Mouse (Mus musculus) liver, embryonic 15.5 days (tissue): ENCODE results near the gene D930048N14Rik. TPM values are rescaled to one million over a fixed set of nuclear protein-coding genes. Genes with fewer than 3 reads are reported as not detected.
"Not testable (repeated sequence)": the region's sequence is repeated elsewhere in the genome, so short reads cannot be mapped to it uniquely, and the experiment has no call there.

Experiments
- ATAC-seq: fragments of 200-750 bp; cut with Nextera tagmentation; 2 replicates; pipeline ENCODE4 v1.8.0; 2017; ENCODE audit warnings: moderate number of reproducible peaks, mild to moderate bottlenecking, moderate library complexity; ENCODE audit not compliant: insufficient read depth
- H3K27ac ChIP-seq: fragments of 300-500 bp; sonication (generic); replicated peaks from 2 replicates; pipeline ENCODE4 v1.5.1; 2015; ENCODE audit warnings: mild to moderate bottlenecking, inconsistent platforms
- H3K27me3 ChIP-seq: fragments of 300-500 bp; sonication (generic); 2 replicates; pipeline ENCODE4 v1.6.1; 2015; ENCODE audit warnings: mild to moderate bottlenecking, inconsistent platforms
- H3K36me3 ChIP-seq: fragments of 300-500 bp; sonication (generic); replicated peaks from 2 replicates; pipeline ENCODE4 v1.6.1; 2015; ENCODE audit warnings: moderate library complexity, mild to moderate bottlenecking, inconsistent platforms
- H3K4me1 ChIP-seq: fragments of 300-500 bp; sonication (generic); replicated peaks from 2 replicates; pipeline ENCODE4 v1.6.1; 2015; ENCODE audit warnings: inconsistent platforms
- H3K4me2 ChIP-seq: fragments of 300-500 bp; sonication (generic); 2 replicates; pipeline ENCODE4 v1.6.1; 2015; ENCODE audit warnings: moderate library complexity, mild to moderate bottlenecking, inconsistent platforms
- H3K4me3 ChIP-seq: fragments of 300-500 bp; sonication (generic); replicated peaks from 2 replicates; pipeline ENCODE4 v1.5.1; 2015; ENCODE audit warnings: mild to moderate bottlenecking, inconsistent platforms
- H3K9ac ChIP-seq: fragments of 300-500 bp; sonication (generic); 2 replicates; pipeline ENCODE4 v1.6.1; 2015; ENCODE audit warnings: moderate library complexity, mild to moderate bottlenecking, inconsistent platforms
- H3K9me3 ChIP-seq: fragments of 300-500 bp; sonication (generic); replicated peaks from 2 replicates; pipeline ENCODE4 v1.6.1; 2016; ENCODE audit warnings: inconsistent platforms
- WGBS: fragments of 180-500 bp; shearing (Covaris S2); methylation state at CpG from one replicate; pipeline ENCODE4 v1.1.7; 2015; ENCODE audit warnings: mixed read lengths; ENCODE audit not compliant: insufficient replicate concordance; 5-methylcytosine and 5-hydroxymethylcytosine counted together
- polyA plus RNA-seq: library from polyadenylated mRNA; unstranded; fragments of >200 nt; fragmentation: Nextera tagmentation; extraction: Ambion mirVana; gene quantifications from 2 replicates; pipeline ENCODE4 v1.2.1, GENCODE M21; 2015

Gene D930048N14Rik
- polyA plus RNA-seq, 1 experiment from 2014 or later, result 0.36 TPM

DNA sequence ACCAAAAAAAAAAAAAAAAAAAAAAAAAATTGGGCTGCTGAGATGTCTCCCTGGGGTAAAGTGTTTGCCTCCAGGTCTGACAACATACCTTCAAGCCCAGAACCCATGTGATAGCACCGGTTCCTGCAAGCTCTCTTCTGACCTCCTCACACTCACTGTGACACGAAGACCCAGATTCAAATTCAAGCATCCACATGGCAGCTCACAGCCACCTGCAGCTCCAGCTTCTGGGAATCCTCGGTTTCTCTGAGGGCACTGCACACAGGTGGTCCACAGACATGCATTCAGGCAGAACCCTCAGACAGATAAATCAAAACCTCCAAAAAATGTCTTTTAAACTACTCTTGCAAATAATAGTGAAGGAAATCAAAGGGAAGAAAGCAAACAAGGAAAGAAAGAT is 28.7 kb downstream of the D930048N14Rik start:
- WGBS, result 61% methylated on average over 3 of the region's 3 CpGs
- Histone ChIP-seq H3K27ac (no peak overlapping the region), H3K4me2 (no peak overlapping the region), H3K9me3 (no peaks in the 10 kb centered on the region), H3K9ac (no peak overlapping the region), H3K27me3 (no peaks in the 10 kb centered on the region), H3K36me3 (no peaks in the 10 kb centered on the region), H3K4me3 (no peak overlapping the region), H3K4me1 (peaks cover 8% of the 10 kb centered on the region)
- ATAC-seq, result no peak

DNA sequence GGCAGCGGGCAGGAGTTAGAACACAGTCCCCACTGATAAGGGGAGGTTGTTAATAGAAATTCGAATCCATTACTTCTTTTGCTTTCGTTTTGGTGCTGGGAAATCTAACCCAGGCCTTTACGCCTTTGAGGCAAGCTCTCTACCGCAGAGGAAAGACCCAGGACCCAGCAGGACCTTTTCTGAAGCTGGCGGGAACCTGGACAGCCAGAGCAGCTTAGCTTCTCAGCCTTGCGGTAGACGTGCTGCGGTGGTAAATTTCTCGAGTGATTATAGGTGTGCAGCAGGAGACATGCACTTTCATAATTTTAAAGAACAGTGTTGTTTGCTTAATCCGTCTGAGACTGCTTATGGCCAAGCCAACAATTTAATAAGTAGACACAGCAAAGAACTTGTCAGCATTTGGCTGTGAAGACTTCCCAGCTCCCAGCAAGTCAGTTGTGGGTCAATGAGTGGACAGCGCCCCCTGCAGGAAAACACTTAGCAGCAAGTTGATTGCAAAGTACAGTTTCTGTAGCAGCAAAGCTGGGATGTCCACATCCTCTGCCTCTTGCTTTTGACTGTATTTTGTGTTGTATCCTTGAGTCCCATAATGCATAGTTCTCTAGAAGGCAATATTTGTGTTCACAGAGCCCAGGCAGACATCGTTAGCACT is 30.7 kb downstream of the D930048N14Rik start:
- 26% methylated on average over 13 of the region's 13 CpGs for WGBS
- peak; percentile 28; the same call in 1 of the 2 replicates for ATAC-seq
- Histone ChIP-seq H3K4me1 (peaks cover 8% of the 10 kb centered on the region), H3K9ac (peak overlapping the region; percentile 31; the same call in 1 of the 2 replicates), H3K36me3 (no peaks in the 10 kb centered on the region), H3K4me2 (peak overlapping the region; percentile 60), H3K27me3 (no peaks in the 10 kb centered on the region), H3K9me3 (no peaks in the 10 kb centered on the region), H3K4me3 (peak overlapping the region; percentile 39), H3K27ac (no peak overlapping the region)

DNA sequence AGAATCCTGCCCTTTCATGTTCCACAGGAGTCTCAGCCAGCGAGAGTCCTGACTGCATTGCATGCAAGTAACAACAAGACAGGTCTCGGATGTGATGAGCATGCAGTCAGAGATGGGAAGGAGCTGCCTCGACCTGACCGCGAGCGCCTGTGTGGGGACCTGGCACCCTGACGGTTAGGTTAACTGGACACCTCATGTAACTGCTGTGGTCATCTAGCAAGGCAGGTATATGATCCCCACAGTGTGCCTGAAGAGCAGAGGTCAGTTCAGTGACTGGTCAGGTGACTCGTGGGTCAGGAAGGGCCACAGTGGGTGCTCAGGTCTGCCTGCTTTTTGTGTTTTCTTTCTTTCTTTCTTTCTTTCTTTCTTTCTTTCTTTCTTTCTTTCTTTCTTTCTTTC is 31.2 kb downstream of the D930048N14Rik start:
- ATAC-seq, result no peak
- H3K27ac ChIP-seq, result no peak overlapping the region
- H3K4me1 ChIP-seq, result peaks cover 8% of the 10 kb centered on the region
- no peak overlapping the region for H3K4me3 ChIP-seq
- no peaks in the 10 kb centered on the region for H3K36me3 ChIP-seq
- H3K9ac ChIP-seq, result no peak overlapping the region
- H3K9me3 ChIP-seq, result no peaks in the 10 kb centered on the region
- H3K4me2 ChIP-seq, result peak overlapping the region; percentile 60; the same call in 1 of the 2 replicates
- WGBS, result 35% methylated on average over 8 of the region's 8 CpGs
- no peaks in the 10 kb centered on the region for H3K27me3 ChIP-seq

DNA sequence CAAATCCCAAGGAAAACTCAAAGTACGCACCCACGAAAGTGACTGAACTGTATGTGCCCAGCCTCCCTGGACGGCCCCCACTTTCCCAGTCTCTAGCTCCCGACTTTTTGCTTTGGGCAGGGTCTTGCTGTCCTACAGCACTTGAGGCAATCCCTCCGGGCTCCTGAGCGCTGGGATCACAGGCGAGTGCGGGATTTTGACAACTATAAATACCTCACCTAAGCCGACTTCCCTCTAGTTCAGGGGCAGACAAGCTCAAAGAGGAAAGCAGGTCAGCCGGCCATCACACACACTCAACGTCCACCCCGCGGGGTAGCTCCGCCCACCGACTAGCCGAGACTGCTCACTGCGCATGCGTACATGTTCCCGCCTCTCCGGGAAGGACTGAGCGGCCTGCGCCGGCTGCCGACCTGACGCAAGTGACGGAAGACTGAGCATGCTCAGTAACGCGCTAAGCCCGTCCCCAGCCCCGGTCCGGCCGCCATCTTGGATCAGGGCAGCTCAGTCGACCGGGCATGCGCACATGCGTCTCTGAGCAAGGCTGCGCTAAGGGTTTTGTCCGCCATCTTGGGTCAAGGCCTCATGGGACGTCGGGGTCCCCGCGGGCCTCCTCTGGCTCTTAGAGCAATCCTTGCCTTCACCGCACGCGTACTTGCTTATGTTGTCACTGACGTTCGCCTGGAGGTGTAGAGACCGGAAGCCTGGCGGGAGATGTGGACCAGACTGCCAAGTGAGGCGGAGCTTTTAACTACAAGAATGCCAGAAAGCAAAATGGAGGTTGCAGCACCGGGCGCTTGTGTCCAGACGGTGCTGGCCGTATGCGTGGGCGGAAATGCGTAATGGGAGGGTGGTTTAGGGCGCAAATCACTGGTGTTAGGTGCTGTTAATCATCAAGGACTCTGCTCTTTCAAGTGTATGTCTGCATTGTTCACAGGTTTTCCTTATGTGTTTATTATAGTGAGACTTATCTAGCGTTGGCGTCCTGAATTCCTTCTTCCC is 37.9 kb downstream of the D930048N14Rik start, which contains the start of gene 0610009B22Rik:
Gene 0610009B22Rik (minus strand): TSS at position 545 of the 999 bp plus-strand sequence.
- Histone ChIP-seq H3K27ac (peak within 1 kb of the TSS; percentile 93), H3K9me3 (no peaks in the 10 kb centered on the region), H3K27me3 (no peaks in the 10 kb centered on the region; the same call in 1 of the 2 replicates), H3K4me2 (peak within 1 kb of the TSS; percentile 91), H3K9ac (peak within 1 kb of the TSS; percentile 84), H3K36me3 (peaks cover 10% of the 10 kb centered on the region; the same call in 1 of the 2 replicates), H3K4me3 (peak within 1 kb of the TSS; percentile 80), H3K4me1 (peaks cover 18% of the 10 kb centered on the region)
- ATAC-seq, result peak; percentile 99
- under 1% methylated on average over 60 of the region's 60 CpGs for WGBS

DNA sequence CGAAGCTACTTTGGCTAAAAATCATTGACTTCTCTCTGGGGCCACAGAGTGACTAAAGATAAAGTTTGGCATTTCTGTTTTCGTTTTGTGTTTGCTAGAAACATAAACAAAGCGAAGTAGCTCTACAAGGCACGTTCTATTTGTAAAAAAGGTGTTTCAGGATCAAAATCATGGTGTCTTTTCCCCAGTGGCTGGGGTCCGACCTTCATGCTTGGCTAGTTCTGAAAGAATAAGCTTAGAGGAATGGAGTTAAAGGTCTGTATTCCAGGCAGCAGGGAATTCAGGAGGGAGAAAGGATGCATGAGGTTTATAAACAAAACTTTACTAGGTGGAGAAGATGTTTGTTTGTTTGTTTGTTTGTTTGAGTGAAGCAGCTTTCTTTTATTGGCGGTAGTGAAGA is 38.6 kb downstream of the D930048N14Rik start:
- ATAC-seq, result no peak
- WGBS, result 24% methylated on average over 6 of the region's 6 CpGs
- Histone ChIP-seq H3K27ac (peak overlapping the region; percentile 93; the same call in 1 of the 2 replicates), H3K27me3 (no peaks in the 10 kb centered on the region; the same call in 1 of the 2 replicates), H3K4me2 (peak overlapping the region; percentile 91), H3K9me3 (no peaks in the 10 kb centered on the region), H3K36me3 (peaks cover 10% of the 10 kb centered on the region; the same call in 1 of the 2 replicates), H3K4me3 (peak overlapping the region; percentile 80), H3K9ac (no peak overlapping the region), H3K4me1 (peaks cover 18% of the 10 kb centered on the region)

DNA sequence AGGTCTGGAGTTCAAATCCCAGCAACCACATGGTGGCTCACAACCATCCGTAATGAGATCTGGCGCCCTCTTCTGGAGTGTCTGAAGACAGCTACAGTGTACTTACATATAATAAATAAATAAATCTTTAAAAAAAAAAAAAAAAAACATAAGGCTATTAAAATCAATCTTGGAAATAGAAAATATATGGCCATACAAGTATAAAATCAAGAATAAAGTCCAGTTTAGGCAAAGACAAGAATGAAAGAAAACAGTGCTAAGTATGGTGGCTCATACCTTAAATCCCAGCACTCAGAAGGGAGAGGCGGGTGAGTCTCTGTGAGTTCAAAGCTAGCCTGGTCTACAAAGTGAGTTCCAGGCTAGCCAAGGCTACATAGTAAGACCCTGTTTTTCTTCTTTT is 39.8 kb downstream of the D930048N14Rik start:
- WGBS, result 65% methylated on average over 3 of the region's 3 CpGs
- not testable (repeated sequence) for H3K9ac ChIP-seq, H3K9me3 ChIP-seq, H3K27ac ChIP-seq, H3K27me3 ChIP-seq, ATAC-seq, H3K4me3 ChIP-seq, H3K4me2 ChIP-seq
- H3K36me3 ChIP-seq, result peaks cover 14% of the 10 kb centered on the region
- H3K4me1 ChIP-seq, result peaks cover 18% of the 10 kb centered on the region

DNA sequence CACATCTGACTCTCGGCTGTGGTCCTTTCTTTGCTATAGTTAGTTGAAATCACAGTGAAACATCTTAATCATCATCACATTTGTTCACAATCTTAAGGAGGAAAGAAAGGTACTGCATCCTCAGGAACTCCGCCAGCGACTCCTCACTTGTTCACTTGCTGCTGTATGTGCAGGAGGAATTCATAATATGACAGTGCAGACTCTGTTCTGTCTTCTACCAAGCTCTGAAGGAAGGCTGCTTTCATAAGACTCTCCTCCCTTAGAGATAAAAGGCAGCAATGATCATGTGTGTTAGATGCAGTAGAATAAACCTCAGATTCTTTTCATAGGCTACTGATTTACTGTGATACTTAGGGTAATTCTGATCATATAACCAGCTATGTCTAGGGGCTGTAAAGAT is 44.2 kb downstream of the D930048N14Rik start:
- Histone ChIP-seq H3K4me2 (no peak overlapping the region), H3K27ac (no peak overlapping the region), H3K27me3 (no peaks in the 10 kb centered on the region; the same call in 1 of the 2 replicates), H3K4me3 (no peak overlapping the region), H3K9ac (no peak overlapping the region), H3K9me3 (no peaks in the 10 kb centered on the region), H3K4me1 (no peaks in the 10 kb centered on the region), H3K36me3 (peaks cover 51% of the 10 kb centered on the region)
- 84% methylated on average over 3 of the region's 3 CpGs for WGBS
- no peak for ATAC-seq

DNA sequence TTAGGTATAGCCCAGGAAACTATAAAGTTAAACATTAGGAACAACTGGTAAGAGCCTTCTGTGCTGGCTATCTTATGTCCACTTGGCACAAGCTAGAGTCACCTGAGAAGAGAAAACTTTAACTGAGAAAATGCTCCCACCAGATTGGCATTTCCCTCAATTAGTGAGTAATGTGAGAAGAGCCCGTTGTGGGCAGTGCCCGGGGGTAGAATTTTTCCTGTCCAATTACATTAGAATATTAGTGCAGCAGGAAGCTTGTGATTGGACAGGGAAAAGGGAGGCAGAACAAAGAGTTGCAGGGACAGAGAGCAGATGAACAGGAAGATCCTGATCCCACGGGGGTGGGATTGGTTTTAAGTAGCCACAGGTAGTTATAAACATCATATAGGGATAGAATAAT is 52.1 kb downstream of the D930048N14Rik start:
- H3K4me3 ChIP-seq, result no peak overlapping the region
- no peaks in the 10 kb centered on the region for H3K9me3 ChIP-seq
- 74% methylated on average over 3 of the region's 3 CpGs for WGBS
- peaks cover 89% of the 10 kb centered on the region for H3K36me3 ChIP-seq
- no peaks in the 10 kb centered on the region for H3K4me1 ChIP-seq
- no peak overlapping the region for H3K9ac ChIP-seq
- no peak for ATAC-seq
- no peak overlapping the region for H3K4me2 ChIP-seq
- H3K27ac ChIP-seq, result no peak overlapping the region
- H3K27me3 ChIP-seq, result no peaks in the 10 kb centered on the region

DNA sequence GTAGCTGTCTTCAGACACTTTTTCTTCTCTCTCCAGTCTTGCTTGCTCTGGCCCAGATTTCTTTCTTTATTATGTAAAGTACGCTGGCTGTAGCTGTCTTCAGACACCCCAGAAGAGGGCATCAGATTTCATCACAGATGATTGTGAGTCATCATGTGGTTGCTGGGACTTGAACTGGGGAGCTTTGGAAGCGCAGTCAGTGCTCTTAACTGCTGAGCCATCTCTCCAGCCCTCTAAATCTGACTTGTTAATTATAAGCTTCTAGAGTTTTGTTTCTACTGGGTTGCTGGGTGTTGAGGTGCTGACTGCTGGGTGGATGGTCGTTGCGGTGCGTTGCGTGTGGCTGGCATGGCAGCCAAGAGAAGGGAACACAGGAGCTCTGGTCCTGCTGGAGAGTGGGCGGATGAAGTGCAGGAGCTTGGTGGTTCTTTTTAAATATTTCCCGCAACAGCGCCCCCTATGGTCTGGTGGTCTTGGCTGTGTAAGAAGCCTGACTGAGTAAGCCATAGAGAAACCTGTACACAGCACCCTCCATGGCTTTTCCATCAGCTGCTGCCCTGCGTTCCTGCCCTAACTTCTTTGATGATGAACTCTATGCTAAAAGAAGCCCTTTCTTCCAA is 52.7 kb downstream of the D930048N14Rik start:
- no peak overlapping the region for H3K9ac ChIP-seq
- no peaks in the 10 kb centered on the region for H3K9me3 ChIP-seq
- no peak overlapping the region for H3K4me2 ChIP-seq
- H3K27ac ChIP-seq, result no peak overlapping the region
- ATAC-seq, result no peak
- H3K36me3 ChIP-seq, result peaks cover 89% of the 10 kb centered on the region
- no peaks in the 10 kb centered on the region for H3K27me3 ChIP-seq
- no peaks in the 10 kb centered on the region for H3K4me1 ChIP-seq
- H3K4me3 ChIP-seq, result no peak overlapping the region
- 73% methylated on average over 10 of the region's 10 CpGs for WGBS

DNA sequence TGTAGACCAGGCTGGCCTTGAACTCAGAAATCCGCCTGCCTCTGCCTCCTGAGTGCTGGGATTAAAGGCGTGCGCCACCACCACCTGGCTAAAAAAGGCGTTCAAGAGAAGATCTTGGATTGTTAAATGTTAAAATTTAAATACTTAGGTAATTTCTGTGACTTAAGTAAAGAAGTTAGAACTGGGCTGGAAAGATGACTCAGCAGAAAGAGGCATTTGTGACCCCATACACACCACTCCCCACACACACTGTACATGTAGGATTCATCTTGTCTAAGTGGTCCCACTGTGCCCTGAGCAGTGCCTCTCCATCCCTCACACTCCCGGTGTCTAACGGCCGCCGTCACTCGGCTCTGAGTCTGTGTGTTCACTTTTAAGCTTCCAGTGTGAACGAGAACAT is 55.7 kb downstream of the D930048N14Rik start:
- peaks cover 84% of the 10 kb centered on the region for H3K36me3 ChIP-seq
- WGBS, result 85% methylated on average over 10 of the region's 10 CpGs
- no peak overlapping the region for H3K4me2 ChIP-seq

More for the DNA sequence above, 55.7 kb downstream of the D930048N14Rik start:
- Histone ChIP-seq H3K9ac (no peak overlapping the region), H3K9me3 (no peaks in the 10 kb centered on the region), H3K27ac (no peak overlapping the region), H3K27me3 (no peaks in the 10 kb centered on the region), H3K4me3 (no peak overlapping the region), H3K4me1 (no peaks in the 10 kb centered on the region)
- no peak for ATAC-seq
